Mouse (Mus musculus) stomach, embryonic 15.5 days (tissue): ENCODE results near the gene Acsl1. TPM values are rescaled to one million over a fixed set of nuclear protein-coding genes. Genes with fewer than 3 reads are reported as not detected.
A peak's percentile ranks its signal among the peaks of the same experiment; 100 is the strongest.
"Not testable (repeated sequence)": the region's sequence is repeated elsewhere in the genome, so short reads cannot be mapped to it uniquely, and the experiment has no call there.

Experiments
- ATAC-seq: fragments of 200-750 bp; cut with Nextera tagmentation; 2 replicates; pipeline ENCODE4 v1.8.0; 2017; ENCODE audit warnings: low read depth, moderate number of reproducible peaks, moderate TSS enrichment; ENCODE audit not compliant: insufficient read depth, low FRiP score
- H3K27ac ChIP-seq: fragments of 300-500 bp; sonication (generic); 2 replicates; pipeline ENCODE4 v1.5.1; 2015; ENCODE audit warnings: mild to moderate bottlenecking, inconsistent platforms
- H3K27me3 ChIP-seq: fragments of 300-500 bp; sonication (generic); replicated peaks from 2 replicates; pipeline ENCODE4 v1.6.1; 2015; ENCODE audit warnings: inconsistent platforms
- H3K36me3 ChIP-seq: fragments of 300-500 bp; sonication (generic); 2 replicates; pipeline ENCODE4 v1.6.1; 2015; ENCODE audit warnings: inconsistent platforms
- H3K4me1 ChIP-seq: fragments of 300-500 bp; sonication (generic); 2 replicates; pipeline ENCODE4 v1.6.1; 2015; ENCODE audit warnings: inconsistent platforms
- H3K4me2 ChIP-seq: fragments of 300-500 bp; sonication (generic); 2 replicates; pipeline ENCODE4 v1.6.1; 2015; ENCODE audit warnings: mild to moderate bottlenecking, inconsistent platforms
- H3K4me3 ChIP-seq: fragments of 300-500 bp; sonication (generic); replicated peaks from 2 replicates; pipeline ENCODE4 v1.5.1; 2015; ENCODE audit warnings: inconsistent platforms
- H3K9ac ChIP-seq: fragments of 300-500 bp; sonication (generic); 2 replicates; pipeline ENCODE4 v1.6.1; 2015; ENCODE audit warnings: inconsistent platforms
- H3K9me3 ChIP-seq: fragments of 300-500 bp; sonication (generic); 2 replicates; pipeline ENCODE4 v1.6.1; 2016; ENCODE audit warnings: inconsistent platforms
- WGBS: fragments of 180-500 bp; shearing (Covaris S2); methylation state at CpG from one replicate; pipeline ENCODE4 v1.1.7; 2015; 5-methylcytosine and 5-hydroxymethylcytosine counted together
- polyA plus RNA-seq: library from polyadenylated mRNA; unstranded; fragments of >200 nt; fragmentation: Nextera tagmentation; extraction: Ambion mirVana; gene quantifications from 2 replicates; pipeline ENCODE4 v1.2.1, GENCODE M21; 2015

Gene Acsl1
- polyA plus RNA-seq, 1 experiment from 2014 or later, result 25.7 TPM

DNA sequence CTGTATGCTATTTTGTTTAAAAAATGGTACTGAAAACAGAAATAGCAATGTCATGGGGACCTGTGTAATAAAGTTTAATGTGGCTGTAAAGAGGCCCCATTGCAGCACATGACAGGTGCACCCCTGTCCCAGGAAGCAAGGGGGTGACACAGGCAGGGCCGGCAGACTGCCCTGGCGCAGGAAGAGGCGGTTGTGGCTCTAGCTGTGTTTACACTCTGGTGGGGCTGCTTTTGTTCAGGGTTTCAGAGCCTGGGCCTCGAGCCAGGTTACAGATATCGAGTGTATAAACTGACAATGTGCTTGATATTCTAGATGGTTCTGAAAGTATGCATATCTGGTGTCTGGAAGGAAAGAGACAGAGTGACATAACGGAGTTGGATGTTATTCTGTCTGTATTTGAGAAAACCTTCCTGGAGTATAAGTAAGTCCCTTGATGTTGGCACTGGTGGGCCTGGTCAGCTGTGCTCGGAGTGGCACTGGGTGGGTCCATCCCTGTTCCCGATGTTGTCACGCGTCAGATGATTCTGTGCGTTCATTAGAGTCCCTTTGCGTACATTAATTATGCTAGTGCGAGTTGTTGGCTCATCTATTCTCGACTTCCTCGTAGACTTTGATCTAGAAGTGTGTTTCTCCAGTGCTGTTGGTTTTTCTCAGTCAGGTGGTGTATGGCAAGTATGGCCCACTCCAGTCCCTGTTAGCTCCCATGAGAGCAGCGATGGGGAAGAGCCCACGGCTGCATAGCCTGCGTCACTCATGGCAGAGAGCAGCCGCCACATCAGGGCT is 99.0 kb downstream of the Acsl1 start:
- no peaks in the 10 kb centered on the region for H3K9me3 ChIP-seq
- ATAC-seq, result no peak
- 76% methylated on average over 19 of the region's 19 CpGs for WGBS
- H3K9ac ChIP-seq, result no peak overlapping the region
- no peak overlapping the region for H3K4me2 ChIP-seq
- H3K4me1 ChIP-seq, result no peaks in the 10 kb centered on the region
- H3K27ac ChIP-seq, result 0 out of 2 replicates have a peak overlapping the region, but pooled peaks have one; percentile 26
- H3K4me3 ChIP-seq, result no peak overlapping the region
- H3K27me3 ChIP-seq, result no peaks in the 10 kb centered on the region
- H3K36me3 ChIP-seq, result peaks cover 10% of the 10 kb centered on the region; the same call in 1 of the 2 replicates

DNA sequence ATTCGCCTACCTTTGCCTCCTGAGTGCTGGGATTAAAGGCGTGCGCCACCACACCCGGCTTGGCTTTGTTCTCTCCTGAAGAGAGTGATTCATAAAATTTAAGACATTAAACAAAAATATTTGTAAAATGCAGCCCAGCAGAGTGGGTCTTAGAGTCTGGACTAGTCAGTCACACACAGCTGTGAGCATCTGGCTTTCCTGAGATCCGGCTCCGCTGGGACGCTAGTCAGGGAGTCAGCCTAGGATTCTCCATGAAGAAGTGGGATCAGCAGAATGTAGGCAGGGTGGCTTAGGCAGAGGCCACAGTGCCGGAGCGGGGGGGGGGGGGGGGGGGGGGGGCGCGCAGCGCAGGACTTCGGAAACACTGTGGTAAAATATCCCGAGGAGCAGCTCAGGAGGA is 99.8 kb downstream of the Acsl1 start:
- Histone ChIP-seq H3K36me3 (peaks cover 6% of the 10 kb centered on the region; the same call in 1 of the 2 replicates), H3K4me1 (no peaks in the 10 kb centered on the region), H3K9me3 (no peaks in the 10 kb centered on the region), H3K4me3 (no peak overlapping the region), H3K4me2 (no peak overlapping the region), H3K9ac (no peak overlapping the region), H3K27me3 (no peaks in the 10 kb centered on the region), H3K27ac (no peak overlapping the region)
- WGBS, result 61% methylated on average over 9 of the region's 14 CpGs
- ATAC-seq, result no peak

DNA sequence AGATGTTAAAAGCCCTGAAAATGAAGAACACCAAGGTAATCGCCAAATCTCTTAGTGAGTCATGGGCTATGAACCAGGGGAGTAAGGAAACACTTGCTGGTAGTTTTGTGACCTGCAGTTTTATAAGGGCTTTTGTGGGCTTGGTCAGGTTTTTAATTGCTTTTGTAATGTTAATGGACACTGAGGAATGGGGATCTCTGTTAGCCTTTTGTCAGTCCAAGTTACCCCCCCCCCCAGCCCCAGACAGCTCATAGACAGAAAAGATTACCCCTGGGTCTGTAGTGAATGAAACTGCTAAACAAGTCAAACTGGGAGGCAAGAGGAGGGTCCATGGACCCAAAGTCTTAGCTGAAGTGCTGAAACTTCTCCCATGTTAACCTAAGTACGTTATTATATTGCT is 102.6 kb downstream of the Acsl1 start:
- no peaks in the 10 kb centered on the region for H3K27me3 ChIP-seq
- no peak overlapping the region for H3K4me3 ChIP-seq
- ATAC-seq, result no peak
- no peaks in the 10 kb centered on the region for H3K9me3 ChIP-seq
- H3K4me2 ChIP-seq, result no peak overlapping the region
- no peak overlapping the region for H3K27ac ChIP-seq
- no peaks in the 10 kb centered on the region for H3K4me1 ChIP-seq
- no peak overlapping the region for H3K9ac ChIP-seq
- WGBS, result 85% methylated on average over 2 of the region's 2 CpGs
- H3K36me3 ChIP-seq, result peaks cover 12% of the 10 kb centered on the region; the same call in 1 of the 2 replicates

DNA sequence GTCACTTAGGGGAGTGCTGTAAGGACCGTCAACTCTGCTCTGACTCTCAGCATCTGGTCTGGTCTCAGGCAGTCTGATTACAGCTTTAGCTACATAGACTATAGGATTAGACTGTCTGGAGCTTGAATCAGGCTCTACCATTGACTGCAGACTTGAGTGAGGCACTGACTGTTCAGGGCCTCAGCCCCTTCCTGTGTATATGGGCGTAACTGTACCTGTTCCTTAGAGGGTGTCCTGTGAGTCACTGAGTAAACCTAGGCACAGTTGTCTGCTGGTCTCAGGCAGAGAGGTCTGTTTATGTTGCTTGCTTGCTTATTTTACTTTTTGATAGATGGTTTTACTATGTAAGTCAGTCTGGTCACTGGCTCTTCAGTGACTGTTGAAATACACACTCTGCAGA is 103.1 kb downstream of the Acsl1 start:
- no peaks in the 10 kb centered on the region for H3K4me1 ChIP-seq
- H3K36me3 ChIP-seq, result peaks cover 17% of the 10 kb centered on the region; the same call in 1 of the 2 replicates
- H3K9ac ChIP-seq, result no peak overlapping the region
- WGBS, result 79% methylated on average over 2 of the region's 2 CpGs
- H3K9me3 ChIP-seq, result no peaks in the 10 kb centered on the region
- no peak overlapping the region for H3K4me2 ChIP-seq
- no peak overlapping the region for H3K4me3 ChIP-seq
- H3K27me3 ChIP-seq, result no peaks in the 10 kb centered on the region
- H3K27ac ChIP-seq, result no peak overlapping the region
- peak; percentile 53; the same call in 1 of the 2 replicates for ATAC-seq

DNA sequence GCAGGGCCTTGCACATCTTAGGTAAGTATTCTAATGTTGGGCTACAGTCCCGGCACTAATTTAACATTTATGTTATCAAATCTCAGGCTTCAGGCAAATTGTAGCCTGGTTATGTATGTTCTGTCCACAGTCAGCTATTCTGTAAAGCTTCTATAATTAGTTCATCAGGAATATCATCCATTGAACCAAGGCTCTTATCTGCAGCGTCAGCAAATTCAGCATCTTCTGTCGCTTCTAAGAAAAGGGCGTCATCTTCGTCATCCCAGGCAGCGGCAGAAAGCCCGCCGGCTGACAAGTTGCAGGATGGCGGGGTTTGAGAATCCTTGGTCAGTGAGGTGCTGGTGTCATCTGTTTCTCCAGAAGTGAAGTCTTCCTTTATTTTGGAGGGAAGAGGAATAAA is 108.0 kb downstream of the Acsl1 start:
- no peak overlapping the region for H3K4me3 ChIP-seq
- no peak overlapping the region for H3K27ac ChIP-seq
- no peaks in the 10 kb centered on the region for H3K4me1 ChIP-seq
- no peak for ATAC-seq
- H3K27me3 ChIP-seq, result no peaks in the 10 kb centered on the region
- H3K9me3 ChIP-seq, result no peaks in the 10 kb centered on the region
- WGBS, result 92% methylated on average over 9 of the region's 9 CpGs
- H3K36me3 ChIP-seq, result peaks cover 20% of the 10 kb centered on the region; the same call in 1 of the 2 replicates
- H3K4me2 ChIP-seq, result no peak overlapping the region
- no peak overlapping the region for H3K9ac ChIP-seq

DNA sequence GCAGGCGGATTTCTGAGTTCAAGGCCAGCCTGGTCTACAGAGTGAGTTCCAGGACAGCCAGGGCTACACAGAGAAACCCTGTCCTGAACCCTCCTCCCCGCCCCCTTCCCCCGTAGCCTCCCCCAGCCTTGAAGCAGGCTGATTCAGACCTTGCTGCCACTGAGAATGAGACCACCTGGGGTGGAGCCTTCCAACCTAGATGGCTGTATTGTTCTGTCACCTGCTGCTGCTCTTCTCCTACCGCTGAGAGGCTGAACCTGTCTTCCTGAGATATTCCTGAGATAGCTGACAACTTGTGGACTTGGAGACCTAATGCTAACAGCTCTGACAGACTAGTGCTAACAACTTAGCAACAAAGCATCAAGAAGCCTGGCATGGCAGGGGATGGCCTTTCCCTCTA is 113.5 kb downstream of the Acsl1 start:
- H3K4me3 ChIP-seq, result not testable (repeated sequence)
- WGBS, result 49% methylated on average over 4 of the region's 4 CpGs

DNA sequence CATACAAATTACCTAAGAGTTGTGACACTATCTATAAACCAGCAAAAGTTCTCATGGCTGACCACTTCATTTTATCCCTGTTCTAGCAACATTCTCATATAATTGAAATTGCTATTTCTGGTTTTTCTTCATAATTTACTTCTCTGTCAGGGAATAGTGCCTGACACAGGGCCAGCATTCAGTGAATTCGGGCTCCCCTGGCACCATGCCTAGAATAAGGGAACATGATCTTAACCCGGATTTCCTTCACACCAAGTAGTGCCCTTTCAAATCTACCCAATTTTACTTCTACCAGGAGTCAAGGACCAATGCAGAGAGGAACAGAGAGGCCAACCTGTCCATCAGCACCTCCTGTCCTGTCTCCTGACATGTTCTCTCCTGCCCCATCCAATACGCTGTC is 114.7 kb downstream of the Acsl1 start:
- 0 out of 2 replicates have a peak, but pooled peaks cover 4% of the 10 kb centered on the region for H3K36me3 ChIP-seq
- H3K27me3 ChIP-seq, result no peaks in the 10 kb centered on the region
- no peak overlapping the region for H3K9ac ChIP-seq
- WGBS, result 75% methylated on average over 3 of the region's 3 CpGs
- no peak for ATAC-seq
- H3K27ac ChIP-seq, result no peak overlapping the region
- H3K9me3 ChIP-seq, result no peaks in the 10 kb centered on the region
- H3K4me1 ChIP-seq, result no peaks in the 10 kb centered on the region
- no peak overlapping the region for H3K4me2 ChIP-seq
- H3K4me3 ChIP-seq, result no peak overlapping the region

More for the DNA sequence above, 113.5 kb downstream of the Acsl1 start:
- H3K27ac ChIP-seq, H3K36me3 ChIP-seq, ATAC-seq, H3K9me3 ChIP-seq, H3K4me2 ChIP-seq, H3K27me3 ChIP-seq, H3K4me1 ChIP-seq, H3K9ac ChIP-seq: not testable (repeated sequence)

Other genes with a start within 250 kb of the Acsl1 start
- 0.10 TPM in 1 of 2 replicates, not detected in the other for gene Helt, start 176.4 kb upstream of the Acsl1 start, polyA plus RNA-seq
- gene Cenpu, start 81.0 kb downstream of the Acsl1 start, polyA plus RNA-seq, result 14.4 and 16.3 TPM in 2 replicates
- 13.8 and 15.0 TPM in 2 replicates for gene Primpol, start 146.2 kb downstream of the Acsl1 start, polyA plus RNA-seq
- 63.5 and 63.8 TPM in 2 replicates for gene Casp3, start 146.3 kb downstream of the Acsl1 start, polyA plus RNA-seq